Mouse (Mus musculus) ES-Bruce4 (cell line): ENCODE measurements around the gene Wbp1.

Source experiments
- CTCF ChIP-seq: IDR thresholded peaks from one replicate; pipeline ENCODE4 v1.8.1; 2011; ENCODE audit warnings: low read depth, low read length
- POLR2A ChIP-seq: IDR thresholded peaks from one replicate; pipeline ENCODE4 v1.8.1; 2011; ENCODE audit warnings: low read length; ENCODE audit not compliant: insufficient read depth

GRCm38 (mm10) chr6:83145209-83145608 is 23.9 kb upstream of the Wbp1 start:
- TF ChIP-seq POLR2A (no peak), CTCF (no peak)
